Mouse (Mus musculus) erythroblast, adult 5-6 weeks (primary cell): ENCODE measurements around the gene Eif2b3. TPM values are rescaled to one million over a fixed set of nuclear protein-coding genes. Genes with fewer than 3 reads are reported as not detected.

Experiments
- ATAC-seq: replicated peaks from 2 replicates; pipeline ENCODE4 v1.8.0; 2016; ENCODE audit warnings: moderate number of reproducible peaks, mild to moderate bottlenecking, moderate TSS enrichment, inconsistent platforms; ENCODE audit not compliant: poor library complexity, low FRiP score, severe bottlenecking
- total RNA-seq, 2 experiments: library from RNA; stranded (forward) in 1 of 2; stranded (reverse) in 1 of 2; fragments of 150-400 nt in 1 of 2; fragments of 200-764, 138-1000 nt in 1 of 2; gene quantifications; 2 replicates each; pipeline versions ENCODE4 v1.2.3 to v1.2.4; 2015 to 2017; ENCODE audit warnings: low replicate concordance in 2 of 2

Gene Eif2b3
- total RNA-seq, 2 experiments from 2014 or later = 7.2 to 11.9 TPM

DNA sequence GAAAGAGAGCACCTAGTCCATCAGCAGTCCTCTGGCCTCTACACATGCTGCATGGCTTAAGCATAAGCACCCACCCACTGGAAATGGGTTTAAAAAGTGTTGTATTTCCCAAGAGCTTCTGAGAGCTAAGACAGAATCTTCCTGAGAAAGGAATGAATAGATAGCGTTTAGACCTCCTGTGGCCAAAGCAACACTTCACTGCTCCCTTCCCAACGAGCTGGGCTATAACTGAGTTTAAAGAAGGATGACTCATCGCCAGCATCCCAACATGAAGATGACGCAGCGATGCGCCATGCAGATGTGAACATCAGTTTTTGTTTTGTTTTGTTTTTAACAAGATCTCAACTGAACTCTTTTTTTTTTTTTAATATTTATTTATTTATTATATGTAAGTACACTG lies 5.6 kb upstream of the Eif2b3 start:
- no peak for ATAC-seq

DNA sequence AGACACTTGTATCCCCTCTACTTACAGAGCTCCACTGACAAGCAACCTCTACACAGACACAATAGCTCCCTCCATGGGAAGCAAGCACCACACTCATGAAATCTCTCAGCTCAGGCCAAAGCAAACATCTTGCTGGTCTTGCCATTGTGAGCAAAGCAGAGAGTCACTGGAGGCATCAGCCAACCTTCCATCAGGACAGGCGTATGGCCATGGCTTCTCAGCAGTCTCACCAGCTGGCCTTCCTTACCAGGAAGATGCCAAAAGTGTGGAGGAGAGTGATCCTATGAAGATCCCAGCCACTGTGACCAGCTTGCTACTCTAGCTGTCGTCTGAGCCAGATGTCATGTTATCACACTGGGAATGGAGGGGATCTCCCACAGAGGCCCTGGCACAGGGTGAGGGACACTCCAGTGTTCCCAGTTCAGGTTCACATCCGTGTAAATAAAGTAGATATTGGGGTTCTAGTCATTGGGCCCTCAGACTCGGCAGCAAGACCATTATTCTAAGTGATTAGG lies 4.2 kb upstream of the Eif2b3 start:
- no peak for ATAC-seq

DNA sequence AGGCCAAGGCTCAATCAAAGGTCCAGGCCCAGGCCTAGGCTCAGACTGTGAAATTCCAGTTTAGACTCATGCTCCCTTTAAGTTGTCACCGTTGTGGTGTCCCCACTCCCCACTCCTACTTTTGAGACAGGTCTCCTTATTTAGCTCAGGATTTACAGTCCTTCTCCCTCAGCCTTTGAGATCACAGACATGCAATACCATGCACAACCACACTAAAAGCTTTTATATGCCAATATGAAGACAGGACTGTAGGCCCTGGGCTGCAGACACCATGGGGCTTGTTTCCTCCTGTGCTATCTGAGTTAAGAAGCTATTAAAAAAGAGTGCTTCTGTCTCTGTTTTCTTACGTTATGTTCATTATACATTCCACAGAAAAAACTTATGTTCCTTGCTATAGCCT lies 1.5 kb upstream of the Eif2b3 start:
- ATAC-seq = no peak

DNA sequence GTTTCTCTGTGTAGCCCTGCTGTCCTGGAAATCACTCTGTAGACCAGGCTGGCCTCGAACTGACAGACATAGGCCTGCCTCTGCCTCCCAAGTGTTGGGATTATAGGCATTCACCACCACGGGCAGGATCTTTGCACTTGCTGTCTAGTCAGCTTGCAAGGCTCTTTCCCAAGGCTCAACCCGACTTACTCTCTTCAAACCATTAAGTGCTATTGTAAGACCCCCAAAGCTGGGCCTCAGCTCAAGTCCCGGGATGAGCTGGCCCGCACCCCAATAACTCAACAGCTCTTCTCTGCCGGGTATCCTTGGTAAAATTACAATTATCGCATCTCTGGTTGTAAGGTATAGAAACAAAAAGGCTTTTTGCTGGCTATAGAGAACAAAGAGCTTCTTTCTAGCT lies 875 bp upstream of the Eif2b3 start:
- no peak for ATAC-seq

DNA sequence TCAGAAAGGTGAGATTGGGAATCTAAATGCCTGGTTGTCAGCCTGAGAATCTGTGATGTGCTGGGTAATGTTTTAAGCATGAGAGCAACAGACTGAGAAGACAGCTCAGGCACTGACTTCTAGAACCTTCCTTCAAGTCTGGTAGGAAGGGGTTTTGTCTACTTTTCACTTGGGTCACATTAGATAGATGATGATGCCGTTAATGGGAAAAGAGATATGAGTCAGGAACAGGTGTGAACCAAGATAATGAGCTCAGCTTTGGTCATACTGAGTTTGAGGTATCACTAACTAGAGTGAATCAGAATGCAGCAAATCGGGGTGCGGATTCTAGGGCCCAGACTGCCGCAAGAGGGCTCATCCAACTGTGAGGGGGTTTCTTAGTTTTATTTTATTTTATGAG lies 4.3 kb downstream of the Eif2b3 start:
- no peak for ATAC-seq

DNA sequence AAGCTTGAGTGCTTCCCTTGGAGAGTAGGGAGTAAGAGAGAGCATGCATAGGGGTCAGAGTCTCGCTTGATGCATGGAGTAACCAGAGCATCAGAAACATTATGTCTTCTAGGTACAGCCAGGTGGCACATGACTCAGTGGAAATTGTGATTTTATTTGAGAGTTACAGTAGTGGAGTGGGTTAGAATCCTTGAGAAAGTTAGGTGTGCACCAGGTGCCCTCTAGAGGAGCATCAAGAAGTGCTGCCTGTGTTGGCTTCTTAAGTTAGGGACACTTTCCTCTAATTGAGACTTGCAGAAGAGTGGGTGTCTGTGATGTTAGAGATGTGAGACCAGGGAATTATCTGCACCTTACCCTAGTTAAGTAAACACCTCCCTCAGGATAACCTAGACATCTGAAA lies 11.9 kb downstream of the Eif2b3 start:
- ATAC-seq = peak; percentile 62

DNA sequence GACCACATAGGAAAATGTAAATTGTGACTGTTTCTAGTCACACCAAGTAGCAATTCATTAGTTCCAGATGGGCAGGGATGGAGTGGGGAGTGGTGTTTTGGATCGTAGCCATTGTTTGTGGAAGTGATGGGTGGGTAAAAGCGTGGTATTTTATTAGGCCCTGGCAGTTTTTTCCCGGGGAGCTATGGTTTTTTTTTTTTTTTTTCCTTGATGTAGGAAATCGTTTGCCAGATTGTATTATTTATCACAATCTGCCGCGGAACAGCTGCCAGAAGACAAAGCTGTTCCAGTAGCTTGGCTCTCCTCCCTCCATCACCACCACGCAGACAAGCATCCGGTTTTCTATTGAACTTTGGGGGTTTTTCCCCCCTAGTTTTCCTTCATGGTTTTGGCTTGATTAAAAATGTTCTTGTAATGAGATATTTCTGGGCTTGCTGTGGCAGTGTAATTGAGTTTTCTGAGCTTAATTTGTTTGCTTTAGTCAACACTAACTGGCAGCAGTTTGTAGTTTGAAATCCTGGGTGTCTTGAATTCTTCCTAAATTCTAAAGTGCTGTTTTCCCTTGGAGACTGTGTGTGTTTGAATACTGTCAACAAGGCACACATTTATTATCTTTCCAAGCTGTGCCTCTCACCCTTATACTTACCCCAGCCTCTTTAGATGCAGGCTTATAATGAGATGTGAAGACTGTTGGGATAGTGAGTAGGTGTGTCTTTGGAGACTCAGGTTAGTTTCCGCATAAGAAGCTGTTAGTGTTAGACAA lies 20.9 kb downstream of the Eif2b3 start:
- no peak for ATAC-seq

DNA sequence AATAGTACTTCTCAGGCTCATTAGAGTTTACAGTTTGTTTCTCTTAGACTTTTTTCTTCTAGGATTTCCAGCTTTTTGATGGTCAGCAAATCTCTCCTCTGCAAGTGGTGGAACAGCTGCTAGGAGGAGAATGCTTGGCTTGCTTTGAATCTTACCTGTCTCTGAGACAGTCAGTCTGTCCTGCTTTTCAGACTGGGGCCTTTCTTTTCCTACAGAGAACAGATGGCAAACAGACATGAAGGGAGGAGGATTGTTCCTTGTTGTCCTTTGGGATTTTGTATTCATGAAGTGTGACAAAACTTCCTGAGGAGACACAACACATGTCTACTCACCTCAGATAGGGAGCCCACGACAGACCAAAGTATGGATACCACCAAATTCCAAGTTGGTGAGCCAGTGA lies 21.6 kb downstream of the Eif2b3 start:
- no peak for ATAC-seq

DNA sequence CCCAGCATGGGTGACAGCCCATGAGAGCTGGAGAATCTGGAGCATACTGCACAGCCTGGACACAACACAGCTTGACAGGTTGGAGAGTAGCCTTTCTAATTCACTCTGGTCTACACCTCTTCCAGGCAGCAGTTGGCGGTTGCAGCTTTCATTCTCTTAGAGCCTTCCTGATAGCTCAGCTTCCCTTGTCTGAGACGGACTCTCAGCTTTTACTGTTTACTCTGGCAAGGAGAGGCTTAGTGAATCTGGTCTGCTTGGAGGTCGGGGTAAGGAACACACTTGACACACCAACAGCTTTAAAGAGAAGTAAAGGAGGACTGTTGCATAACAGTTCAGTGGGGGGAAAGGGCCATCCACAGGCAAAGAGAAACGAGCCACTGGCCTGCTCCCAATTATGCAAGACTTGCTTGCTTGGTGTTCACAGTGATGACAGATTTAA lies 22.1 kb downstream of the Eif2b3 start:
- ATAC-seq = no peak

DNA sequence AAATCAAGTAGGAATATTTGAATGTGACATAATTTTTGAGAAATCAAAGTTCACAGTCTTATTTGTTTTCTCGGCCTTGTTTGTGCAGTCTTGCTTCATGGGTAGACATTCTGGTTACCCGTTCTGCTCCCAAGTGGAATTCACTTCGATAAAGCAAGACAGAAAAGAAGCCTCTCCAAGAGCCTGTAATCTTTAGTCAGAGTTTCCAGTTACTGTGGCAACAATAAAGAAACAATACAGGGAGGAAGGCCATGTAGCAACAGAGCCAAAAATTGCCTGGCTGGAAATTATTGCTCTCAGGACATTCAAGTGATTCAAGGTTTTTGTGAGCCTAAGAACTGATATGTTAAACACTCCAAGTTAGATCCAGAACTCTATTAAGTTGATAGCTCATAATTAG lies 29.6 kb downstream of the Eif2b3 start:
- ATAC-seq = no peak

DNA sequence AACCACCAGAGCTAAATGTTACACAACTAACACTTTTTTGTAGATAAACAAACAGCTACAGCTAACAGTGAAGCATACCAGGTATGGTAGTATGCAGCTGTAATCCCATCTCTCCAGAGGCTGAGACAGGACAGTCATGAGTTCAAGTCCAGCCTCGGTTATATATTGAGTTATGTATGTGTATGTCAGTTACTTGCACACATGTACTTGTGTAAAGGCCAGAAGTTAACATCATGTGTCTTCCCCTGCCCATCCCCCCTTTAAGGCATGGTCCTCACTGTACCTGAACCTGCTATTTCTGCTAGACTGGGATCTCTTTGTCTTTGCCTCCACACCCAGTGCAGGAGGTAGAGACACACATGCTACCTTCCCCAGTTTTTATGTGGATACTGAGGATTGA lies 30.3 kb downstream of the Eif2b3 start:
- ATAC-seq = no peak

DNA sequence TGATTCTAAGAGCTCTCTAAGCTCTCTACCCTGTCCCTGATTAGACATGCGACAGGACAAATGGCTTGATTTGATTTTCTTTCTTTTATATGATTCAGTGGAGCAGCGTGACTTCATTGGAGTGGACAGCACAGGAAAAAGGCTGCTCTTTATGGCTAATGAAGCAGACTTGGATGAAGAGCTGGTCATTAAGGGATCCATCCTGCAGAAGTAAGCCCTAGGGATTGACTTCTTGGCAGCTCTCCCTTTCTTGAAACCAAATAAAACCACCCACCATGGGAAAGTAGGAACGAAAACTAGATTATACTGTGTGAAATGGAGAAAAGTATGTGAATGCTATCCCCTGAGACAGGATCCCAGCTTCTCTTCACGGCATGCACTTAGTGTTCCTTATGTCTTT lies 33.4 kb downstream of the Eif2b3 start:
- no peak for ATAC-seq

DNA sequence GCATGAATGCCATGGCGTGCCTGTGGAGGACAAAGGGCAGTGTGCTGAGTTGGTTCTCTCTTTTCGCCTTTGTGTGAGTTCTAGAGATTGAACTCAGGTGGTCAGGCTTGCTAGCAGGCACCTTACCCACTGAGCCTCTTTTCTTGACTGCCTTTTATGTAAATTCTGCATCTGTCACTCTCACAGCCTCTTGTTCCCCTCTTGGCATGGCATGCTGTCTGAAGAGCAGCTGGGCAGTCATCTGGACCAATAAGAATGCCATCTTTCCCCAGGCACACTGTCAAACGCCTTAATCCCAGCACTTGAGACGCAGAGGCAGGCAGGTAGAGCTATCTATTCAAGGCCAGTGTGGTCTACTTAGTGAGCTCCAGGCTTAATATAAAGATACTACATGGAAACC lies 34.8 kb downstream of the Eif2b3 start:
- no peak for ATAC-seq

DNA sequence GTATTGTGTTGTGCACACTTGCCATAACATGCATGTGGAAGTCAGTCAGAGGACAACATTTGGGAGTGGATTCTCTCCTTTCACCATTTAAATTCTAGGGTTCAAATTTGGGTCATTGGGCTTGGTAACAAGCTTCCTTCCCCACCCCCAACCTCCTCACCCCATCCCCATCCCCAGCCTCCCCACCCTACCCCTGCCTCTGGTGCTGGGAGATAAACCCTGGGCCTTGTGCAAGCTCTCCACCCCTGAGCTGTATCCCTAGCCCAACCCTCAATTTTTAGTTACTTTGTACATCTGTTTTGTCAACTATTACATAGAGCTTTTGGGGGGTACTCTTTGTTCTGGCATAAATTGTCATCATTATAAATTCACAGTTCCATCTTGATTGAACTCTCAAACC lies 36.9 kb downstream of the Eif2b3 start:
- ATAC-seq = peak; percentile 88

DNA sequence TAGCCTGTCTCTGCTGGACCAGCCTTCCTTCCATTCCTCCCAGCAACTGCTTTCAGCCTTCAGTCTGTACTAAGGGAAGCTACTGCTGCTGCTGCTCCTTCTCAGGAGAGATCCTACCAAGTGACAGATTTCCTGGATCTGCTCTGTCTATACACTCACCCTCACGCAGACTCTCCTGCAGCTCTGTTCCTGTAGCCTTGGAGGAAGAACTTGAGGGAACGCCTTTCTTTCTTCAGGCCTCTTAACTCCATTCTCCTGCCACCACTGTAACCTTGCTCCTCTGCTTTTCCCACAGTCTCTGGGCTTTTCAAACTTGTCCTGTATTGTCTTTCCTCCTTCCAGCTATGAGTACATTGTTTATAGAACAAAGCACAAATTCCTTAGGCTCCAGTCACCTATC lies 37.3 kb downstream of the Eif2b3 start:
- ATAC-seq = peak; percentile 62

DNA sequence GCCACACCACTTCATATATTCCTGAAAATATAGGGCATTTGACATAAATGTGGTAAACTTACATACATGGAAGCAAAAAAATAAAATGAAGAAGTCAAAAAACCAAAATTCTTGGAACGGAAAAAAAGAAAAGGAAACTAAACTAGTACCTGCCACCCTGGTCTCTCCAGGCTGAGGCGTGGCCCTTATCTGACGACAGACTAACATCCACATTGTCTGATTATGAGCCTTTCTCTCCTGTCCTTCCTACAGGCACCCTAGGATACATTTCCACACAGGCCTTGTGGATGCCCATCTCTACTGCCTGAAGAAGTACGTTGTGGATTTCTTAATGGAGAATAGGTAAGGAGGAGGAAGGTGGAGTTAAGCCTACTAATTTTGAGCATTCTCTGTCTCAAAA lies 39.3 kb downstream of the Eif2b3 start:
- ATAC-seq = peak; percentile 48; the same call in 1 of the 2 replicates

DNA sequence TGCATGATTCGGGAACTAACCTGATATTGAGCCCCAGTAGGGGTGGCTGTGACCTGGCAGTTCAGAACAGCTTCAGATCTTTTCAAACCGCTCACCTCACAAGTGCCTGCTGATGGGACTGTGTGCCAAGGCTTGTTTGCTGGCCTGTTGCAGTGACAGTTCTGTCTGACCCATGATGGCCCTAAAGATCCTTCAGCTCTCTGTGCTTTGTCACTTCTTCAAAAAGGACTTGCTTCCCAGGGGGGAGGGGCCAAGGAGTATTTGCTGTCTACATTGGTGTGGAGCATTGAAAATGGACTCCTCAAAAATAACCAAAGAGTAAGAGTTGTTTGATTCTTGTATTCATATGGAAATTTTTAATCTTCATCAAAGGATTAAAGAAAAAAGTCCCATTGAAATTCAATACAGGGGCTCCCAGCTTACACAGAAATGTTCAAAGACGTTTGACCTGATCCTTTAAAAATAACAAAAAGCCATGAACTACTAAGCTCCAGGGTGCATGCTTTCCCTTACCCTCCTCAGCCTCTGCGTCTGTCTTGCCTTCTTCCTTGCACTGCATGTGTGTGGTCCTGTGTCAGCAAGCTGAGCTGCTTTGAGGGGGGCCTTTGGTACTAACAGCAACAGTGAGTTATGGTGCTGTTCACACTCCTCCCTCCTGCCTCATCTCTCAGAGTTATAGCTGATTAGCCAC lies 43.6 kb downstream of the Eif2b3 start:
- no peak for ATAC-seq

DNA sequence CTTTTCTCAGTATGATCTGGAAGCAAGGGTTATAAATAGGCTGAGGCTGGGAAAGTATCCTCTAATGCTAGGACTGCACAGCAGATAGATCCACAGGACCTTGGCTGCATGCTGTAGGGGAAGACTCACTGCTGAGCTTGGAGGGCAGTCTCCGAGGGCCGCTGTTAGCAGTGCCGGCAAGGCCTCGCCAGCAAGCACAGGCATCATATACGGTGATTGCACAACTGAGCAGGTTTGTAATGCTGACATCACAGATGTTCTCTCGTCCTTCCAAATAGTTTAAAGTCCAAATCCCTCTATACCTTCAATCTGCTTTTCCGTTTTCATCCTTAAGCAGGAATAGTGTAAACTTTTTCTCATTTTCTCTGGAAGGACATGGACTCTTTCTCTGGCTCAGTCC lies 48.8 kb downstream of the Eif2b3 start:
- no peak for ATAC-seq

DNA sequence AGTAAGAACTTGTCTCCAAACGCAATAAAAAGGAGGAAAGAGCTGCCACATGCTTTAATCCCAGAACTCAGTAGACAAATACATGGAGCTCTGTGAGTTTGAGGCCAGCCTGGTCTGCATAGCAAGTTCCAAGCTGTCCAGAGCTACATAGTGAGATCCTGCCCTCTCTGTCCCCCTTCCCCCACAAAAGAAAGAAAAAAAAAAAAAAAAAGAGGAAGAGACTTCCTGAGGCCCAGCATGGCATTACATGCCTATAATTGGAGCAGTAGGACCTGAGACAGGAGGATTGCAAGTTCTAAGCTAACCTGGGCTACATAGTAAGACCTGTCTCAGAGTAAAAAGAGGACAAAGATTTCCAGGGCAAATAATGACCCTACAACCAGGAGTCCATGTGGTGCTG lies 50.4 kb downstream of the Eif2b3 start:
- no peak for ATAC-seq

DNA sequence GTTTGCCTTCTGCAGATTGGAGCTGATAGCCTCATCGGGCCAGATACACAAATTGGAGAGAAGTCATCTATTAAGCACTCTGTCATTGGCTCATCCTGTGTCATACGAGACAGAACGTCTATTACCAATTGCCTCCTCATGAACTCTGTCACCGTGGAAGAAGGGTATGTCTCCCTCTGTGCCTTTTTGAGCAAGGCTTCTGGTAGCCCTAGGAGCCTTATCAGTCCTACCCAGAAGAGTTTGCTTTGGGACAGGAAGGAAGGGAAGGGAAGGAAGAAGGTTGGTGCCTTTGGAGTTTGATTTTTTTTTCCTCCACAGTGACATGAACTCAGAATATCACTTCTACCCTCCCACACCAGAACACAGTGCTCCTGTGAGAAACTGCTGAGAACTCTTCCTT lies 51.4 kb downstream of the Eif2b3 start:
- 0 out of 2 replicates have a peak, but pooled peaks have one; percentile 24 for ATAC-seq

DNA sequence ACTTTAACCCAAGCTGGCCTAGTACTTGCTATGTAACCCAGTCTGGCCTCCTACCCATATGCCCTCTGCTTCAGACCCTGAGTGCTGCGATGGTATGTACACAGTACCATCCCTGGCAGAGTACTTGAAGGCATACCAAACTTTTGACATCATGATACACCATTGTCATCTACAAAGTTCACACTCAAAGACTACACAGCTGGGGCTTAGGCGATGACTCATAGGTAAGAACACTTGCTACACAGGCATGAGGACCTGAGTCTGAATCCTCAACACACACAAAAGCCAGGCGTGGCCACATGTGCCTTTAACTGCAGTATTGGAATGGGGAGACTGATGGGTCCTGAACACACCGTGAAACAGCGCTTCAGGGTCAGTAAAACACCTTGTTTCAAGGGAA lies 52.0 kb downstream of the Eif2b3 start:
- no peak for ATAC-seq
